Mouse (Mus musculus) intestine, embryonic 15.5 days (tissue): ENCODE results near the gene Cd300lb. TPM values are rescaled to one million over a fixed set of nuclear protein-coding genes. Genes with fewer than 3 reads are reported as not detected.
"Not testable (repeated sequence)": the region's sequence is repeated elsewhere in the genome, so short reads cannot be mapped to it uniquely, and the experiment has no call there.

Source experiments
- ATAC-seq: fragments of 200-750 bp; cut with Nextera tagmentation; 2 replicates; pipeline ENCODE4 v1.8.0; 2017; ENCODE audit warnings: moderate TSS enrichment, moderate library complexity
- H3K27ac ChIP-seq: fragments of 300-500 bp; sonication (generic); 2 replicates; pipeline ENCODE4 v1.5.1; 2015; ENCODE audit warnings: mild to moderate bottlenecking, inconsistent platforms
- H3K27me3 ChIP-seq: fragments of 300-500 bp; sonication (generic); replicated peaks from 2 replicates; pipeline ENCODE4 v1.6.1; 2015; ENCODE audit warnings: inconsistent platforms
- H3K36me3 ChIP-seq: fragments of 300-500 bp; sonication (generic); 2 replicates; pipeline ENCODE4 v1.6.1; 2015; ENCODE audit warnings: inconsistent platforms
- H3K4me1 ChIP-seq: fragments of 300-500 bp; sonication (generic); replicated peaks from 2 replicates; pipeline ENCODE4 v1.6.1; 2015; ENCODE audit warnings: inconsistent platforms
- H3K4me2 ChIP-seq: fragments of 300-500 bp; sonication (generic); replicated peaks from 2 replicates; pipeline ENCODE4 v1.6.1; 2015; ENCODE audit warnings: mild to moderate bottlenecking, inconsistent platforms
- H3K4me3 ChIP-seq: fragments of 300-500 bp; sonication (generic); replicated peaks from 2 replicates; pipeline ENCODE4 v1.5.1; 2015; ENCODE audit warnings: inconsistent platforms
- H3K9ac ChIP-seq: fragments of 300-500 bp; sonication (generic); 2 replicates; pipeline ENCODE4 v1.6.1; 2015; ENCODE audit warnings: inconsistent platforms
- H3K9me3 ChIP-seq: fragments of 300-500 bp; sonication (generic); 2 replicates; pipeline ENCODE4 v1.6.1; 2016; ENCODE audit warnings: inconsistent platforms
- WGBS: fragments of 180-500 bp; shearing (Covaris S2); methylation state at CpG from one replicate; pipeline ENCODE4 v1.1.7; 2015; 5-methylcytosine and 5-hydroxymethylcytosine counted together
- polyA plus RNA-seq: library from polyadenylated mRNA; unstranded; fragments of >200 nt; fragmentation: Nextera tagmentation; extraction: Ambion mirVana; gene quantifications from 2 replicates; pipeline ENCODE4 v1.2.1, GENCODE M21; 2015

Gene Cd300lb
- polyA plus RNA-seq, 1 experiment from 2014 or later, result 0.43 TPM

GRCm38 (mm10) chr11:114912847-114913246 lies 21.3 kb downstream of the Cd300lb start:
- no peaks in the 10 kb centered on the region for H3K9me3 ChIP-seq
- H3K9ac ChIP-seq, result no peak overlapping the region
- no peaks in the 10 kb centered on the region for H3K27me3 ChIP-seq
- no peaks in the 10 kb centered on the region for H3K4me1 ChIP-seq
- no peak overlapping the region for H3K27ac ChIP-seq
- ATAC-seq, result peak; percentile 49
- H3K36me3 ChIP-seq, result no peaks in the 10 kb centered on the region
- WGBS, result 12% methylated on average over 9 of the region's 9 CpGs
- no peak overlapping the region for H3K4me2 ChIP-seq
- H3K4me3 ChIP-seq, result no peak overlapping the region

GRCm38 (mm10) chr11:114909538-114909937 lies 24.6 kb downstream of the Cd300lb start:
- not testable (repeated sequence) for H3K4me2 ChIP-seq, H3K9ac ChIP-seq, H3K4me1 ChIP-seq, H3K27ac ChIP-seq, H3K9me3 ChIP-seq, H3K36me3 ChIP-seq, H3K4me3 ChIP-seq, H3K27me3 ChIP-seq, ATAC-seq
- 31% methylated on average over 3 of the region's 3 CpGs for WGBS

- no peak overlapping the region for H3K4me2 ChIP-seq
- no peaks in the 10 kb centered on the region for H3K27me3 ChIP-seq
- ATAC-seq, result no peak
- WGBS, result 44% methylated on average over 4 of the region's 4 CpGs
- H3K4me1 ChIP-seq, result no peaks in the 10 kb centered on the region
- H3K4me3 ChIP-seq, result no peak overlapping the region
- H3K27ac ChIP-seq, result no peak overlapping the region
- no peaks in the 10 kb centered on the region for H3K36me3 ChIP-seq
- H3K9me3 ChIP-seq, result no peaks in the 10 kb centered on the region
- no peak overlapping the region for H3K9ac ChIP-seq
Measured at GRCm38 (mm10) chr11:114908086-114908485, 26.1 kb downstream of the Cd300lb start.

- Histone ChIP-seq H3K4me1 (no peaks in the 10 kb centered on the region), H3K9me3 (no peaks in the 10 kb centered on the region), H3K27me3 (no peaks in the 10 kb centered on the region), H3K4me3 (no peak overlapping the region), H3K36me3 (no peaks in the 10 kb centered on the region), H3K27ac (no peak overlapping the region), H3K9ac (no peak overlapping the region), H3K4me2 (no peak overlapping the region)
- 76% methylated on average over 4 of the region's 4 CpGs for WGBS
- no peak for ATAC-seq
Measured at GRCm38 (mm10) chr11:114907567-114907966, 26.6 kb downstream of the Cd300lb start.

- WGBS, result 88% methylated on average over 4 of the region's 4 CpGs
- Histone ChIP-seq H3K4me2 (no peak overlapping the region), H3K27ac (no peak overlapping the region), H3K36me3 (no peaks in the 10 kb centered on the region), H3K4me1 (no peaks in the 10 kb centered on the region), H3K27me3 (no peaks in the 10 kb centered on the region), H3K9me3 (no peaks in the 10 kb centered on the region), H3K9ac (no peak overlapping the region), H3K4me3 (no peak overlapping the region)
- no peak for ATAC-seq
Measured at GRCm38 (mm10) chr11:114903224-114903623, 31.0 kb downstream of the Cd300lb start.

- no peak overlapping the region for H3K9ac ChIP-seq
- H3K4me2 ChIP-seq, result no peak overlapping the region
- no peaks in the 10 kb centered on the region for H3K36me3 ChIP-seq
- 28% methylated on average over 1 of the region's 1 CpGs for WGBS
- H3K27me3 ChIP-seq, result no peaks in the 10 kb centered on the region
- H3K4me3 ChIP-seq, result no peak overlapping the region
- no peaks in the 10 kb centered on the region for H3K4me1 ChIP-seq
- H3K27ac ChIP-seq, result no peak overlapping the region
- no peaks in the 10 kb centered on the region for H3K9me3 ChIP-seq
- no peak for ATAC-seq
Measured at GRCm38 (mm10) chr11:114898026-114898425, 36.2 kb downstream of the Cd300lb start.

- H3K27me3 ChIP-seq, result no peaks in the 10 kb centered on the region
- no peak for ATAC-seq
- H3K9me3 ChIP-seq, result no peaks in the 10 kb centered on the region
- H3K27ac ChIP-seq, result no peak overlapping the region
- H3K4me1 ChIP-seq, result no peaks in the 10 kb centered on the region
- no peaks in the 10 kb centered on the region for H3K36me3 ChIP-seq
- no peak overlapping the region for H3K4me2 ChIP-seq
- H3K4me3 ChIP-seq, result no peak overlapping the region
- no peak overlapping the region for H3K9ac ChIP-seq
- WGBS, result 83% methylated on average over 3 of the region's 3 CpGs
Measured at GRCm38 (mm10) chr11:114896085-114896484, 38.1 kb downstream of the Cd300lb start.

GRCm38 (mm10) chr11:114890542-114890941 lies 43.6 kb downstream of the Cd300lb start:
- Histone ChIP-seq H3K9ac (no peak overlapping the region), H3K36me3 (no peaks in the 10 kb centered on the region), H3K9me3 (no peaks in the 10 kb centered on the region), H3K4me1 (no peaks in the 10 kb centered on the region), H3K27ac (no peak overlapping the region), H3K27me3 (no peaks in the 10 kb centered on the region), H3K4me3 (no peak overlapping the region), H3K4me2 (no peak overlapping the region)
- no peak for ATAC-seq
- 56% methylated on average over 5 of the region's 5 CpGs for WGBS

- no peaks in the 10 kb centered on the region for H3K9me3 ChIP-seq
- H3K36me3 ChIP-seq, result no peaks in the 10 kb centered on the region
Measured at GRCm38 (mm10) chr11:114889991-114890518, 44.1 kb downstream of the Cd300lb start, which contains the start of gene Cd300a. Cd300a (plus strand) TSS chr11:114890041.

GRCm38 (mm10) chr11:114884380-114885100 lies 49.6 kb downstream of the Cd300lb start:
- Histone ChIP-seq H3K27ac (no peak overlapping the region), H3K9ac (no peak overlapping the region), H3K4me3 (no peak overlapping the region), H3K27me3 (no peaks in the 10 kb centered on the region), H3K9me3 (no peaks in the 10 kb centered on the region), H3K4me2 (no peak overlapping the region), H3K36me3 (no peaks in the 10 kb centered on the region), H3K4me1 (no peaks in the 10 kb centered on the region)
- no peak for ATAC-seq
- WGBS, result 86% methylated on average over 4 of the region's 4 CpGs

More at GRCm38 (mm10) chr11:114889991-114890518, 44.1 kb downstream of the Cd300lb start, which contains the start of gene Cd300a:
- Histone ChIP-seq H3K27ac (no peak within 1 kb of the TSS), H3K4me1 (no peaks in the 10 kb centered on the region), H3K4me2 (no peak within 1 kb of the TSS), H3K27me3 (no peaks in the 10 kb centered on the region), H3K9ac (no peak within 1 kb of the TSS), H3K4me3 (no peak within 1 kb of the TSS)
- ATAC-seq, result no peak
- 78% methylated on average over 18 of the region's 18 CpGs for WGBS

GRCm38 (mm10) chr11:114883251-114883789 lies 50.9 kb downstream of the Cd300lb start:
- Histone ChIP-seq H3K27ac (no peak overlapping the region), H3K27me3 (no peaks in the 10 kb centered on the region), H3K36me3 (no peaks in the 10 kb centered on the region), H3K9me3 (no peaks in the 10 kb centered on the region), H3K4me2 (no peak overlapping the region), H3K4me1 (no peaks in the 10 kb centered on the region), H3K4me3 (no peak overlapping the region), H3K9ac (no peak overlapping the region)
- ATAC-seq, result no peak
- 90% methylated on average over 4 of the region's 4 CpGs for WGBS

- no peak overlapping the region for H3K4me2 ChIP-seq
- ATAC-seq, result no peak
- WGBS, result 0% methylated on average over 1 of the region's 1 CpGs
Measured at GRCm38 (mm10) chr11:114880589-114880988, 53.6 kb downstream of the Cd300lb start.

GRCm38 (mm10) chr11:114880185-114880584 lies 54.0 kb downstream of the Cd300lb start:
- no peak for ATAC-seq
- no peaks in the 10 kb centered on the region for H3K9me3 ChIP-seq
- no peaks in the 10 kb centered on the region for H3K36me3 ChIP-seq
- 0 out of 2 replicates have a peak, but pooled peaks cover 8% of the 10 kb centered on the region for H3K4me1 ChIP-seq
- no peak overlapping the region for H3K4me3 ChIP-seq
- no peak overlapping the region for H3K27ac ChIP-seq
- H3K4me2 ChIP-seq, result no peak overlapping the region
- H3K27me3 ChIP-seq, result no peaks in the 10 kb centered on the region
- no peak overlapping the region for H3K9ac ChIP-seq

More at GRCm38 (mm10) chr11:114880589-114880988, 53.6 kb downstream of the Cd300lb start:
- Histone ChIP-seq H3K9me3 (no peaks in the 10 kb centered on the region), H3K4me3 (no peak overlapping the region), H3K9ac (no peak overlapping the region), H3K27ac (no peak overlapping the region), H3K36me3 (no peaks in the 10 kb centered on the region), H3K4me1 (0 out of 2 replicates have a peak, but pooled peaks cover 8% of the 10 kb centered on the region), H3K27me3 (no peaks in the 10 kb centered on the region)
